Mouse (Mus musculus) CH12.LX (cell line): ENCODE data around the gene Mapk6. TPM values are rescaled to one million over a fixed set of nuclear protein-coding genes. Genes with fewer than 3 reads are reported as not detected.

ENCODE experiments used
- DNase-seq: peaks from one replicate; pipeline ENCODE4 v3.0.0-alpha.2; 2013; ENCODE audit errors: extremely low read depth
- H3K27ac ChIP-seq: 2 replicates; pipeline ENCODE4 v1.5.1; 2012; ENCODE audit warnings: low read depth, mild to moderate bottlenecking, control low read depth, moderate library complexity; ENCODE audit not compliant: insufficient read depth
- H3K27me3 ChIP-seq: replicated peaks from 2 replicates; pipeline ENCODE3; 2012; ENCODE audit warnings: inconsistent platforms
- H3K36me3 ChIP-seq, 2 experiments: replicated peaks in 1 of 2; 2 replicates each; pipeline versions ENCODE3 to v1.6.1; 2012; ENCODE audit warnings: inconsistent platforms in 1 of 2, low read length in 1 of 2, mild to moderate bottlenecking in 1 of 2, mixed read lengths in 1 of 2, moderate library complexity in 1 of 2; ENCODE audit not compliant: control insufficient read depth in 1 of 2, insufficient read depth in 1 of 2
- H3K4me1 ChIP-seq, 2 experiments: 2 replicates each; pipeline ENCODE4 v1.6.1; 2012; ENCODE audit warnings: inconsistent platforms in 1 of 2, moderate library complexity in 1 of 2; ENCODE audit not compliant: insufficient read depth in 2 of 2, control insufficient read depth in 1 of 2
- H3K4me2 ChIP-seq: 2 replicates; pipeline ENCODE4 v1.6.1; 2012; ENCODE audit warnings: low read depth, mild to moderate bottlenecking, control low read depth; ENCODE audit not compliant: poor library complexity, insufficient read depth, severe bottlenecking
- H3K4me3 ChIP-seq, 3 experiments: fragments of 150-350 bp in 1 of 3; sonication (generic) in 1 of 3; replicated peaks in 1 of 3; 2 replicates each; pipeline versions ENCODE3 to v1.5.1; 2011 to 2012; ENCODE audit warnings: low read depth in 2 of 3, low read length in 2 of 3, mild to moderate bottlenecking in 2 of 3, moderate library complexity in 2 of 3, control low read depth in 1 of 3, improper control_type of control experiment in 1 of 3, inconsistent platforms in 1 of 3, mixed read lengths in 1 of 3; ENCODE audit not compliant: poor library complexity in 1 of 3
- H3K79me2 ChIP-seq: replicated peaks from 2 replicates; pipeline ENCODE4 v1.6.1; 2012; ENCODE audit warnings: mild to moderate bottlenecking, moderate library complexity; ENCODE audit not compliant: control insufficient read depth, poor library complexity, insufficient read depth, severe bottlenecking; ENCODE audit errors: extremely low read depth
- H3K9ac ChIP-seq: 2 replicates; pipeline ENCODE4 v1.6.1; 2012; ENCODE audit warnings: low read depth, mild to moderate bottlenecking, control low read depth, moderate library complexity; ENCODE audit not compliant: insufficient read depth
- H3K9me3 ChIP-seq: replicated peaks from 2 replicates; pipeline ENCODE3; 2012; ENCODE audit warnings: low read length, inconsistent platforms, mixed read lengths
- BHLHE40 ChIP-seq: IDR thresholded peaks from 2 replicates; pipeline ENCODE4 v1.6.1; 2011; ENCODE audit warnings: mild to moderate bottlenecking, low read depth, low read length, improper control_type of control experiment
- E2F4 ChIP-seq: IDR thresholded peaks from 2 replicates; pipeline ENCODE4 v1.6.1; 2011; ENCODE audit warnings: low read depth, low read length, improper control_type of control experiment; ENCODE audit not compliant: insufficient replicate concordance
- ELF1 ChIP-seq: IDR thresholded peaks from 2 replicates; pipeline ENCODE4 v1.6.1; 2014; ENCODE audit warnings: low read depth, mild to moderate bottlenecking, inconsistent platforms, low read length, improper control_type of control experiment
- EP300 ChIP-seq: IDR thresholded peaks from 2 replicates; pipeline ENCODE4 v1.6.1; 2011; ENCODE audit warnings: low read length, improper control_type of control experiment
- ETS1 ChIP-seq: conservative IDR thresholded peaks from 2 replicates; pipeline ENCODE4 v1.6.1; 2012; ENCODE audit warnings: low read depth, mild to moderate bottlenecking, inconsistent platforms, low read length, improper control_type of control experiment, moderate library complexity
- GABPA ChIP-seq: IDR thresholded peaks from 2 replicates; pipeline ENCODE4 v1.6.1; 2012; ENCODE audit warnings: low read depth, low read length, improper control_type of control experiment, inconsistent platforms; ENCODE audit not compliant: insufficient replicate concordance
- HCFC1 ChIP-seq: IDR thresholded peaks from 2 replicates; pipeline ENCODE4 v1.6.1; 2012; ENCODE audit warnings: low read depth, mild to moderate bottlenecking, inconsistent platforms, low read length, improper control_type of control experiment
- JUN ChIP-seq: IDR thresholded peaks from 2 replicates; pipeline ENCODE4 v1.6.1; 2011; ENCODE audit warnings: low read depth, mild to moderate bottlenecking, low read length, improper control_type of control experiment, moderate library complexity; ENCODE audit not compliant: insufficient read depth
- KAT2A ChIP-seq: IDR thresholded peaks from 2 replicates; pipeline ENCODE4 v1.6.1; 2012; ENCODE audit warnings: low read length, improper control_type of control experiment, inconsistent platforms; ENCODE audit not compliant: insufficient replicate concordance
- MAZ ChIP-seq: IDR thresholded peaks from 2 replicates; pipeline ENCODE4 v1.6.1; 2012; ENCODE audit warnings: low read depth, mild to moderate bottlenecking, inconsistent platforms, low read length, improper control_type of control experiment, moderate library complexity
- MEF2A ChIP-seq: IDR thresholded peaks from 2 replicates; pipeline ENCODE4 v1.6.1; 2014; ENCODE audit warnings: low read depth, mild to moderate bottlenecking, inconsistent platforms, low read length, improper control_type of control experiment, borderline replicate concordance
- MYC ChIP-seq: IDR thresholded peaks from 2 replicates; pipeline ENCODE4 v1.6.1; 2011; ENCODE audit warnings: low read depth, mild to moderate bottlenecking, improper control_type of control experiment, low read length
- NELFE ChIP-seq: IDR thresholded peaks from 2 replicates; pipeline ENCODE4 v1.6.1; 2011; ENCODE audit warnings: low read depth, low read length, improper control_type of control experiment
- SMC3 ChIP-seq: IDR thresholded peaks from 2 replicates; pipeline ENCODE4 v1.6.1; 2011; ENCODE audit warnings: low read depth, low read length, improper control_type of control experiment
- TCF12 ChIP-seq: IDR thresholded peaks from 2 replicates; pipeline ENCODE4 v1.6.1; 2014; ENCODE audit warnings: low read depth, mild to moderate bottlenecking, inconsistent platforms, low read length, improper control_type of control experiment
- ZC3H11A ChIP-seq: IDR thresholded peaks from 2 replicates; pipeline ENCODE4 v1.6.1; 2012; ENCODE audit warnings: low read depth, mild to moderate bottlenecking, inconsistent platforms, low read length, improper control_type of control experiment
- ZMIZ1 ChIP-seq: IDR thresholded peaks from 2 replicates; pipeline ENCODE4 v1.6.1; 2012; ENCODE audit warnings: low read depth, mild to moderate bottlenecking, inconsistent platforms, low read length, improper control_type of control experiment
- dilution Hi-C: fragments of 300-500 bp; cut with MboI; formaldehyde crosslinking; loops from 2 replicates; pipeline ENCODE4 v1.14.3; 2020; ENCODE audit warnings: low sequenced_read_pairs; ENCODE audit not compliant: extremely low pct_unique_long_range_greater_than_20kb, extremely low pct_ligation_motif_present
- in situ Hi-C: fragments of 300-500 bp; cut with MboI; formaldehyde crosslinking; loops from 3 replicates; pipeline ENCODE4 v1.14.3; 2019; ENCODE audit warnings: low sequenced_read_pairs, low pct_ligation_motif_present, low pct_unique_long_range_greater_than_20kb, mixed read lengths
- polyA plus RNA-seq: library from polyadenylated mRNA; unstranded; fragments of >175 nt; gene quantifications from 2 replicates; pipeline ENCODE4 v1.2.1, GENCODE M21; 2012; ENCODE audit warnings: low read depth; ENCODE audit not compliant: insufficient read length
- total RNA-seq, 2 experiments: library from RNA; depleted of rRNA; stranded (reverse); fragments of 300-350 nt in 1 of 2; fragments of >200 nt in 1 of 2; gene quantifications; 2 replicates each; pipeline ENCODE4 v1.2.3; 2012 to 2014

Gene Mapk6
- total and polyA plus RNA-seq, 3 experiments = 23.3 to 62.2 (median 34.2) TPM

- Histone ChIP-seq H3K4me3 (no peak overlapping the region), H3K79me2 (no peaks in the 10 kb centered on the region), H3K9me3 (no peaks in the 10 kb centered on the region), H3K9ac (no peak overlapping the region), H3K4me2 (no peak overlapping the region), H3K27me3 (no peaks in the 10 kb centered on the region), H3K4me1 (peaks cover 3 to 19% of the 10 kb centered on the region in 2 experiments; a peak in 3 of 4 replicates), H3K36me3 (no peaks in the 10 kb centered on the region), H3K27ac (no peak overlapping the region)
- in situ Hi-C loops = no loop called here
- TF ChIP-seq ELF1 = no peak
- TF ChIP-seq SMC3 = no peak
- TF ChIP-seq JUN = no peak
- no peak for TF ChIP-seq ZMIZ1
- TF ChIP-seq ETS1 = peak; percentile 44; the same call in 1 of the 2 replicates
- TF ChIP-seq MYC = no peak
- no peak for TF ChIP-seq HCFC1
- TF ChIP-seq MEF2A = no peak
- no peak for TF ChIP-seq MAZ
- TF ChIP-seq BHLHE40 = peak; percentile 65
- TF ChIP-seq EP300 = peak; percentile 34; the same call in 1 of the 2 replicates
- dilution Hi-C loops = no loop called here
- DNase-seq = no peak
These were observed 14.7 kb upstream of the Mapk6 start for GRCm38 (mm10) chr9:75424358-75425150.

GRCm38 (mm10) chr9:75423683-75424082, 13.9 kb upstream of the Mapk6 start:
- no peak for DNase-seq
- H3K79me2 ChIP-seq = no peaks in the 10 kb centered on the region
- no peaks in the 10 kb centered on the region for H3K9me3 ChIP-seq
- no peak for TF ChIP-seq E2F4
- TF ChIP-seq KAT2A = no peak
- no peak for TF ChIP-seq ZMIZ1
- no peak for TF ChIP-seq NELFE
- no peak for TF ChIP-seq GABPA
- TF ChIP-seq TCF12 = no peak
- TF ChIP-seq HCFC1 = no peak
- no peak for TF ChIP-seq MAZ
- TF ChIP-seq ZC3H11A = no peak
- TF ChIP-seq BHLHE40 = no peak
- no peak overlapping the region for H3K4me3 ChIP-seq
- in situ Hi-C loops (no loop called here), dilution Hi-C loops (no loop called here)
- H3K9ac ChIP-seq = no peak overlapping the region
- H3K27ac ChIP-seq = no peak overlapping the region
- no peaks in the 10 kb centered on the region for H3K36me3 ChIP-seq
- H3K4me2 ChIP-seq = no peak overlapping the region
- peaks cover 3 to 13% of the 10 kb centered on the region in 2 experiments; a peak in 3 of 4 replicates for H3K4me1 ChIP-seq
- no peaks in the 10 kb centered on the region for H3K27me3 ChIP-seq
